Mouse (Mus musculus): ENCODE measurements around the gene Arhgef2. TPM values are rescaled to one million over a fixed set of nuclear protein-coding genes. Genes with fewer than 3 reads are reported as not detected.

Arhgef2 gene
- polyA plus RNA-seq, 1 experiment from 2014 or later, result 123 TPM

DNA sequence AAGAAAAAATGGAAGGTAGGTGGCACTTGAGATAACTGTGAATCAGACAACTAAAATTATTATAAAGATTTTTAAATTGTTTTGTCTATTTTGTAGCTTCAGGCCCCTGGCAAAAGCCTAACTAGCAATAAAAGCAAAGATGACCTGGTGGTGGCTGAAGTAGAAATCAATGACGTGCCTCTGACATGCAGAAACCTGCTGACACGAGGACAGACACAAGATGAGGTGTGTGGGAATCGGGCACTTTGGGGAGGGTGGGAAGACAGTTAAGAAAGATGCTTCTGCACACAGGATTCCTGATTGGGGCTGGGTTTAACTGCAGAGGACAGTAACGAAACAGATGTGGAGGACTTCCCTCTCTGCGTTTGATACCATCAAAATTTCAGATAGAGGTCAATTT, 83.3 kb downstream of the Arhgef2 start:
- peaks cover 31% of the 10 kb centered on the region for H3K36me3 ChIP-seq (ENCODE audit: control insufficient read depth, insufficient read depth, low read length)
- no peak overlapping the region for H3K27ac ChIP-seq (ENCODE audit: low read length)
- no peak for ATAC-seq (ENCODE audit: low read depth)
- WGBS, result 75% methylated on average over 5 of the region's 5 CpGs
- no peak overlapping the region for H3K4me3 ChIP-seq (ENCODE audit: low read length)
- H3K4me1 ChIP-seq (replicated peaks; ENCODE audit: control insufficient read depth, insufficient read depth, low read length), result peaks cover 10% of the 10 kb centered on the region
- H3K4me2 ChIP-seq (ENCODE audit: low read depth, low read length), result no peak overlapping the region
- no peak overlapping the region for H3K9ac ChIP-seq (ENCODE audit: low read length)
- no peaks in the 10 kb centered on the region for H3K27me3 ChIP-seq (ENCODE audit: control insufficient read depth, insufficient read depth, low read depth, low read length)
- H3K9me3 ChIP-seq (ENCODE audit: control insufficient read depth, low read length), result no peaks in the 10 kb centered on the region

DNA sequence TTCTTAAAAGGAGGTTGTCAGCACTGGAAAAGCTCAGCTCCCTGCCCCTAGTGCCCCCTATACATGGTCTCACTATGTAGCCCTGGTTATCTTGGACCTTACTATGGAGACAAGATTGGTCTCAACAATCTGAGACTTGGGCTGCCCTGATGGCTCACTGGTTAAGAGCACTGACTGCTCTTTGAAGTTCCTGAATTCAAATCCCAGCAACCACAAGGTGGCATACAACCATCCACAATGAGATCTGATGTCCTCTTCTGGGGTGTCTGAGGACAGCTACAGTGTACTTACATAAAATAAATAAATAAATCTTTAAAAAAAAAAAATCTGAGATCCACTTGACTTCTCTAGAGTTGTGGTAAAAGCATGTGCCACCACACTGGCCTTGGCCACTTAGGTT, 89.8 kb downstream of the Arhgef2 start:
- Histone ChIP-seq H3K4me1 (replicated peaks; ENCODE audit: control insufficient read depth, insufficient read depth, low read length) (no peaks in the 10 kb centered on the region), H3K9ac (ENCODE audit: low read length) (no peak overlapping the region), H3K4me2 (ENCODE audit: low read depth, low read length) (no peak overlapping the region), H3K27me3 (ENCODE audit: control insufficient read depth, insufficient read depth, low read depth, low read length) (no peaks in the 10 kb centered on the region), H3K4me3 (ENCODE audit: low read length) (no peak overlapping the region), H3K9me3 (ENCODE audit: control insufficient read depth, low read length) (no peaks in the 10 kb centered on the region), H3K27ac (ENCODE audit: low read length) (no peak overlapping the region), H3K36me3 (ENCODE audit: control insufficient read depth, insufficient read depth, low read length) (peaks cover 83% of the 10 kb centered on the region)
- no peak for ATAC-seq (ENCODE audit: low read depth)

Other genes starting within 250 kb of the Arhgef2 start
- 12.5 and 15.2 TPM in 2 replicates for gene Paqr6, start 241.4 kb upstream of the Arhgef2 start, polyA plus RNA-seq (2015; fragmentation: Nextera tagmentation; extraction: Ambion mirVana)
- gene Bglap3, start 233.2 kb upstream of the Arhgef2 start, polyA plus RNA-seq (2015; fragmentation: Nextera tagmentation; extraction: Ambion mirVana), result 0.13 TPM in 1 of 2 replicates, not detected in the other
- gene Bglap2, start 227.3 kb upstream of the Arhgef2 start, polyA plus RNA-seq (2015; fragmentation: Nextera tagmentation; extraction: Ambion mirVana), result 0.43 TPM in 1 of 2 replicates, not detected in the other
- 0.94 TPM in 1 of 2 replicates, not detected in the other for gene Bglap, start 221.5 kb upstream of the Arhgef2 start, polyA plus RNA-seq (2015; fragmentation: Nextera tagmentation; extraction: Ambion mirVana)
- 130 and 147 TPM in 2 replicates for gene Pmf1, start 195.6 kb upstream of the Arhgef2 start, polyA plus RNA-seq (2015; fragmentation: Nextera tagmentation; extraction: Ambion mirVana)
- 15.2 and 16.0 TPM in 2 replicates for gene Slc25a44, start 180.8 kb upstream of the Arhgef2 start, polyA plus RNA-seq (2015; fragmentation: Nextera tagmentation; extraction: Ambion mirVana)
- gene Sema4a, start 144.8 kb upstream of the Arhgef2 start, polyA plus RNA-seq (2015; fragmentation: Nextera tagmentation; extraction: Ambion mirVana), result 6.3 TPM in 2 replicates
- 148 and 150 TPM in 2 replicates for gene Lmna, start 96.0 kb upstream of the Arhgef2 start, polyA plus RNA-seq (2015; fragmentation: Nextera tagmentation; extraction: Ambion mirVana)
- 13.1 and 13.5 TPM in 2 replicates for gene Mex3a, start 73.6 kb upstream of the Arhgef2 start, polyA plus RNA-seq (2015; fragmentation: Nextera tagmentation; extraction: Ambion mirVana)
- gene Rab25, start 57.7 kb upstream of the Arhgef2 start, polyA plus RNA-seq (2015; fragmentation: Nextera tagmentation; extraction: Ambion mirVana), result 48.0 and 61.2 TPM in 2 replicates
- gene Lamtor2, start 52.9 kb upstream of the Arhgef2 start, polyA plus RNA-seq (2015; fragmentation: Nextera tagmentation; extraction: Ambion mirVana), result 169 and 183 TPM in 2 replicates
- gene Ubqln4, start 52.2 kb upstream of the Arhgef2 start, polyA plus RNA-seq (2015; fragmentation: Nextera tagmentation; extraction: Ambion mirVana), result 39.3 and 41.8 TPM in 2 replicates
- gene Ssr2, start 30.1 kb upstream of the Arhgef2 start, polyA plus RNA-seq (2015; fragmentation: Nextera tagmentation; extraction: Ambion mirVana), result 354 and 367 TPM in 2 replicates
- gene Rxfp4, start 47.2 kb downstream of the Arhgef2 start, polyA plus RNA-seq (2015; fragmentation: Nextera tagmentation; extraction: Ambion mirVana), result not detected in 2 replicates
- gene Khdc4, start 79.8 kb downstream of the Arhgef2 start, polyA plus RNA-seq (2015; fragmentation: Nextera tagmentation; extraction: Ambion mirVana), result 82.1 and 86.2 TPM in 2 replicates
- gene Rit1, start 110.9 kb downstream of the Arhgef2 start, polyA plus RNA-seq (2015; fragmentation: Nextera tagmentation; extraction: Ambion mirVana), result 58.9 and 68.9 TPM in 2 replicates
- 8.0 and 8.1 TPM in 2 replicates for gene Syt11, start 169.2 kb downstream of the Arhgef2 start, polyA plus RNA-seq (2015; fragmentation: Nextera tagmentation; extraction: Ambion mirVana)
- 10.0 and 10.7 TPM in 2 replicates for gene Gon4l, start 229.3 kb downstream of the Arhgef2 start, polyA plus RNA-seq (2015; fragmentation: Nextera tagmentation; extraction: Ambion mirVana)